Mouse (Mus musculus): Measurements from ENCODE around the gene DXBay18. TPM values are rescaled to one million over a fixed set of nuclear protein-coding genes. Genes with fewer than 3 reads are reported as not detected.
"Not testable (repeated sequence)": the region's sequence is repeated elsewhere in the genome, so short reads cannot be mapped to it uniquely, and the experiment has no call there.

DXBay18 gene
- polyA plus RNA-seq (2012; rRNA removed) (not detected in 2 replicates), polyA plus RNA-seq (2014; fragmentation: Nextera tagmentation; extraction: Ambion mirVana) (not detected in 2 replicates)

GRCm38 (mm10) chrX:73149350-73149749, at the start of gene DXBay18:
TSS of gene DXBay18 (minus strand) at chrX:73149450.
- not testable (repeated sequence) for H3K4me2 ChIP-seq (ENCODE audit: low read depth); H3K36me3 ChIP-seq (replicated peaks; ENCODE audit: control insufficient read depth, insufficient read depth, low read depth); H3K9ac ChIP-seq (replicated peaks); H3K4me3 ChIP-seq (ENCODE audit: insufficient read depth in 1 of 2, low read depth in 2 of 2, low read length in 2 of 2); DNase-seq (ENCODE audit: low read depth in 3 of 3, low spot score in 3 of 3); H3K4me1 ChIP-seq (replicated peaks; ENCODE audit: control insufficient read depth in 2 of 2, insufficient read depth in 2 of 2, low read length in 1 of 2); H3K9me3 ChIP-seq (ENCODE audit: control insufficient read depth, low read length); H3K27me3 ChIP-seq (ENCODE audit: control insufficient read depth, insufficient read depth, low read length); ATAC-seq (ENCODE audit: insufficient read depth); H3K27ac ChIP-seq
- WGBS (ENCODE audit: insufficient replicate concordance): no CpG with 5 or more reads among the region's 7 CpGs

GRCm38 (mm10) chrX:73191934-73192333, 42.7 kb upstream of the DXBay18 start, which contains the start of gene Xlr3b:
TSS of gene Xlr3b (plus strand) at chrX:73192207.
- not testable (repeated sequence) for H3K9ac ChIP-seq (replicated peaks); H3K27me3 ChIP-seq (ENCODE audit: control insufficient read depth, insufficient read depth, low read length); H3K36me3 ChIP-seq (replicated peaks; ENCODE audit: control insufficient read depth, insufficient read depth, low read depth); H3K4me1 ChIP-seq (replicated peaks; ENCODE audit: control insufficient read depth in 2 of 2, insufficient read depth in 2 of 2, low read length in 1 of 2); DNase-seq (ENCODE audit: low read depth in 3 of 3, low spot score in 3 of 3); H3K9me3 ChIP-seq (ENCODE audit: control insufficient read depth, low read length); ATAC-seq (ENCODE audit: insufficient read depth); H3K4me3 ChIP-seq (ENCODE audit: insufficient read depth in 1 of 2, low read depth in 2 of 2, low read length in 2 of 2); H3K4me2 ChIP-seq (ENCODE audit: low read depth); H3K27ac ChIP-seq
- WGBS (ENCODE audit: insufficient replicate concordance): 68% methylated on average over 12 of the region's 12 CpGs

- not testable (repeated sequence) for H3K9me3 ChIP-seq (ENCODE audit: control insufficient read depth, low read length); H3K9ac ChIP-seq (replicated peaks); H3K27me3 ChIP-seq (ENCODE audit: control insufficient read depth, insufficient read depth, low read length); H3K4me1 ChIP-seq (replicated peaks; ENCODE audit: control insufficient read depth in 2 of 2, insufficient read depth in 2 of 2, low read length in 1 of 2); DNase-seq (ENCODE audit: low read depth in 3 of 3, low spot score in 3 of 3); H3K27ac ChIP-seq; H3K4me2 ChIP-seq (ENCODE audit: low read depth); H3K36me3 ChIP-seq (replicated peaks; ENCODE audit: control insufficient read depth, insufficient read depth, low read depth); ATAC-seq (ENCODE audit: insufficient read depth); H3K4me3 ChIP-seq (ENCODE audit: insufficient read depth in 1 of 2, low read depth in 2 of 2, low read length in 2 of 2)
- WGBS (ENCODE audit: insufficient replicate concordance): 37% methylated on average over 4 of the region's 15 CpGs
Measured at GRCm38 (mm10) chrX:73176889-73177288, 27.6 kb upstream of the DXBay18 start, which contains the start of gene Spin2d. TSS of gene Spin2d (minus strand) at chrX:73176989.

GRCm38 (mm10) chrX:73148496-73148895, 754 bp downstream of the DXBay18 start, which contains the start of gene Xlr5b:
TSS of gene Xlr5b (plus strand) at chrX:73148796.
- not testable (repeated sequence) for H3K4me3 ChIP-seq (ENCODE audit: insufficient read depth in 1 of 2, low read depth in 2 of 2, low read length in 2 of 2); H3K27me3 ChIP-seq (ENCODE audit: control insufficient read depth, insufficient read depth, low read length); H3K9ac ChIP-seq (replicated peaks); H3K4me1 ChIP-seq (replicated peaks; ENCODE audit: control insufficient read depth in 2 of 2, insufficient read depth in 2 of 2, low read length in 1 of 2); H3K27ac ChIP-seq; H3K9me3 ChIP-seq (ENCODE audit: control insufficient read depth, low read length); ATAC-seq (ENCODE audit: insufficient read depth); DNase-seq (ENCODE audit: low read depth in 3 of 3, low spot score in 3 of 3); H3K4me2 ChIP-seq (ENCODE audit: low read depth); H3K36me3 ChIP-seq (replicated peaks; ENCODE audit: control insufficient read depth, insufficient read depth, low read depth)
- WGBS (ENCODE audit: insufficient replicate concordance): no CpG with 5 or more reads among the region's 20 CpGs

- no CpG with 5 or more reads among the region's 7 CpGs for WGBS (ENCODE audit: insufficient replicate concordance)
- ATAC-seq (ENCODE audit: insufficient read depth); H3K9me3 ChIP-seq (ENCODE audit: control insufficient read depth, low read length); H3K4me3 ChIP-seq (ENCODE audit: insufficient read depth in 1 of 2, low read depth in 2 of 2, low read length in 2 of 2); H3K36me3 ChIP-seq (replicated peaks; ENCODE audit: control insufficient read depth, insufficient read depth, low read depth); H3K9ac ChIP-seq (replicated peaks); DNase-seq (ENCODE audit: low read depth in 3 of 3, low spot score in 3 of 3); H3K27ac ChIP-seq; H3K27me3 ChIP-seq (ENCODE audit: control insufficient read depth, insufficient read depth, low read length); H3K4me2 ChIP-seq (ENCODE audit: low read depth); H3K4me1 ChIP-seq (replicated peaks; ENCODE audit: control insufficient read depth in 2 of 2, insufficient read depth in 2 of 2, low read length in 1 of 2): not testable (repeated sequence)
Measured at GRCm38 (mm10) chrX:73143218-73143618, 6.0 kb downstream of the DXBay18 start.

- not testable (repeated sequence) for H3K27ac ChIP-seq; ATAC-seq (ENCODE audit: insufficient read depth); H3K36me3 ChIP-seq (replicated peaks; ENCODE audit: control insufficient read depth, insufficient read depth, low read depth); DNase-seq (ENCODE audit: low read depth in 3 of 3, low spot score in 3 of 3); H3K4me3 ChIP-seq (ENCODE audit: insufficient read depth in 1 of 2, low read depth in 2 of 2, low read length in 2 of 2); H3K27me3 ChIP-seq (ENCODE audit: control insufficient read depth, insufficient read depth, low read length); H3K4me2 ChIP-seq (ENCODE audit: low read depth); H3K9ac ChIP-seq (replicated peaks); H3K4me1 ChIP-seq (replicated peaks; ENCODE audit: control insufficient read depth in 2 of 2, insufficient read depth in 2 of 2, low read length in 1 of 2); H3K9me3 ChIP-seq (ENCODE audit: control insufficient read depth, low read length)
- no CpG with 5 or more reads among the region's 12 CpGs for whole genome bisulfite sequencing (ENCODE audit: insufficient replicate concordance)
Measured at GRCm38 (mm10) chrX:73122859-73123829, 26.1 kb downstream of the DXBay18 start.

- not testable (repeated sequence) for H3K4me1 ChIP-seq (replicated peaks; ENCODE audit: control insufficient read depth in 2 of 2, insufficient read depth in 2 of 2, low read length in 1 of 2); H3K4me3 ChIP-seq (ENCODE audit: insufficient read depth in 1 of 2, low read depth in 2 of 2, low read length in 2 of 2); H3K27me3 ChIP-seq (ENCODE audit: control insufficient read depth, insufficient read depth, low read length); H3K9ac ChIP-seq (replicated peaks); DNase-seq (ENCODE audit: low read depth in 3 of 3, low spot score in 3 of 3); H3K4me2 ChIP-seq (ENCODE audit: low read depth); H3K36me3 ChIP-seq (replicated peaks; ENCODE audit: control insufficient read depth, insufficient read depth, low read depth); ATAC-seq (ENCODE audit: insufficient read depth); H3K27ac ChIP-seq; H3K9me3 ChIP-seq (ENCODE audit: control insufficient read depth, low read length)
- no CpG with 5 or more reads among the region's 7 CpGs for WGBS (ENCODE audit: insufficient replicate concordance)
Measured at GRCm38 (mm10) chrX:73116747-73117146, 32.5 kb downstream of the DXBay18 start, which contains the start of gene Gm14685. TSS of gene Gm14685 (plus strand) at chrX:73117047.
